Comparison of ENCODE assay signal across 27 mouse cellular contexts in the genomic region with DNA sequence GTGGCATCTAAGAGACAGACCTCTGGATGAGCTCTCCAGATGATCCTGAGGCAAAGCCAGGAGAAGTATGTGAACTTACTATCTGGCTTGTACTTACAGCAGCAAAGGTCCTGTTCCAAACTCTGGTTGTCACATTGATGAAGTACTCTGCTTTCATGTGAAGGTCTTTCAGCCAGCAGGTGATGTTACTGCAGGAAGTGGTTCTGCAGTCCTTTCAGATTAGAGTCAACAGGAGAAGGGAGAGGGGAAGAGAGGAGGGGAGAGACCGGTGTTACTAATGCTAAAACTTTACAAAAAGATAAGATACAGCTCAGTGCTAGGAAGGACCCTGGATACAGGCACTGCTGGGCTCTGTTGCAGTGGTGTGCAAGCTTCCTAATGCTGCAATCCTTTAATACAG.
"Had no signal": no experiment of that assay in that cellular context is flagged by ENCODE, and none has a peak within 500 bp of the region (broad histone marks: within the 10 kb centered on the region; RNA-seq: fewer than 3 reads in every experiment).

No protein-coding gene starts in this region.

- H3K9me3 ChIP-seq: heart, embryonic 13.5 days; heart, embryonic 15.5 days; hindbrain, embryonic 13.5 days; hindbrain, embryonic 15.5 days; kidney, embryonic 15.5 days; limb, embryonic 10.5 days; limb, embryonic 12.5 days; liver, embryonic 13.5 days had no signal

- H3K27ac ChIP-seq: heart, adult 2 months; heart, embryonic 13.5 days; heart, embryonic 15.5 days; hindbrain, embryonic 13.5 days; hindbrain, embryonic 15.5 days; hindbrain, postnatal 0 days; kidney, embryonic 15.5 days; kidney, postnatal 0 days; layer of hippocampus, adult 2 months; left cerebral cortex, adult 2 months; limb, embryonic 10.5 days; limb, embryonic 12.5 days; liver, embryonic 13.5 days had no signal

- H3K9ac ChIP-seq: heart, embryonic 13.5 days; heart, embryonic 15.5 days; hindbrain, embryonic 13.5 days; hindbrain, embryonic 15.5 days; kidney, embryonic 15.5 days; limb, embryonic 12.5 days; liver, embryonic 13.5 days had no signal

- H3K4me1 ChIP-seq: limb, embryonic 10.5 days had no signal

- H3K27me3 ChIP-seq: heart, embryonic 13.5 days; heart, embryonic 15.5 days; hindbrain, embryonic 13.5 days; hindbrain, embryonic 15.5 days; kidney, embryonic 15.5 days; limb, embryonic 12.5 days; liver, embryonic 13.5 days had no signal

- ATAC-seq: hindbrain, postnatal 0 days; intestine, embryonic 16.5 days had no signal

- DNase-seq: gastrocnemius, postnatal 14 days; gastrocnemius, postnatal 36 days; heart, adult 11 months; heart, adult 2 months; heart, postnatal 14 days; heart, postnatal 36 days; kidney, adult 11 months; kidney, adult 2 months; kidney, adult 9 months; kidney, postnatal 14 days; kidney, postnatal 36 days; liver; liver, embryonic 13.5 days had no signal

- H3K36me3 ChIP-seq: heart, embryonic 15.5 days; hindbrain, embryonic 13.5 days; hindbrain, embryonic 15.5 days; kidney, embryonic 15.5 days; limb, embryonic 10.5 days; limb, embryonic 12.5 days; liver, embryonic 13.5 days had no signal

- H3K4me3 ChIP-seq: heart, adult 2 months; heart, embryonic 13.5 days; heart, embryonic 15.5 days; hindbrain, embryonic 13.5 days; hindbrain, embryonic 15.5 days; kidney, embryonic 15.5 days; layer of hippocampus, adult 2 months; left cerebral cortex, adult 2 months; limb, embryonic 10.5 days; limb, embryonic 12.5 days; liver, embryonic 13.5 days had no signal

- H3K4me2 ChIP-seq: heart, embryonic 11.5 days; heart, embryonic 13.5 days; heart, embryonic 15.5 days; hindbrain, embryonic 13.5 days; hindbrain, embryonic 15.5 days; kidney, embryonic 15.5 days; limb, embryonic 12.5 days; liver, embryonic 11.5 days; liver, embryonic 13.5 days had no signal
